Mouse (Mus musculus): Measurements from ENCODE around the gene Thoc6. TPM values are rescaled to one million over a fixed set of nuclear protein-coding genes. Genes with fewer than 3 reads are reported as not detected.

Thoc6 gene
- total and polyA plus RNA-seq, 2 experiments = 6.0 to 10.3 TPM

- no peaks in the 10 kb centered on the region for H3K36me3 ChIP-seq (ENCODE audit: control insufficient read depth, insufficient read depth, low read length)
Measured at GRCm38 (mm10) chr17:23620351-23620750, 53.3 kb downstream of the Thoc6 start.

More at GRCm38 (mm10) chr17:23620351-23620750, 53.3 kb downstream of the Thoc6 start:
- TF ChIP-seq POLR2A (IDR thresholded peaks at IDR 0.05; ENCODE audit: extremely low read depth, insufficient read depth, low read length) = no peak
- no peak for TF ChIP-seq CTCF (IDR thresholded peaks at IDR 0.05; ENCODE audit: low read depth, low read length)
- Histone ChIP-seq H3K79me2 (ENCODE audit: control insufficient read depth, insufficient read depth, low read length) (no peaks in the 10 kb centered on the region), H3K9ac (ENCODE audit: low read depth, low read length) (no peak overlapping the region), H3K4me1 (ENCODE audit: control insufficient read depth, insufficient read depth, low read length) (no peaks in the 10 kb centered on the region), H3K27me3 (ENCODE audit: control insufficient read depth, insufficient read depth, low read length) (peaks cover 5% of the 10 kb centered on the region; the same call in 1 of the 2 replicates), H3K27ac (replicated peaks; ENCODE audit: insufficient read depth, low read depth, low read length) (no peak overlapping the region), H3K4me3 (ENCODE audit: insufficient read depth, low read depth, low read length) (no peak overlapping the region)
- WGBS = 72% methylated on average over 7 of the region's 7 CpGs
- no peak for DNase-seq (ENCODE audit: extremely low read depth, low read depth, low spot score)

Other genes starting within 250 kb of the Thoc6 start
- not detected in 2 replicates for gene Vmn2r117, start 194.2 kb downstream of the Thoc6 start, total RNA-seq (2014; rRNA removed)
- not detected in 2 replicates for gene Vmn2r117, start 194.2 kb downstream of the Thoc6 start, polyA plus RNA-seq (2012; rRNA removed)
- gene Zfp213, start 109.6 kb downstream of the Thoc6 start, total RNA-seq (2014; rRNA removed) = 4.5 and 4.8 TPM in 2 replicates
- 7.6 and 10.7 TPM in 2 replicates for gene Zfp213, start 109.6 kb downstream of the Thoc6 start, polyA plus RNA-seq (2012; rRNA removed)
- gene Zfp13, start 74.4 kb downstream of the Thoc6 start, total RNA-seq (2014; rRNA removed) = 1.3 and 2.0 TPM in 2 replicates
- 2.2 and 3.2 TPM in 2 replicates for gene Zfp13, start 74.4 kb downstream of the Thoc6 start, polyA plus RNA-seq (2012; rRNA removed)
- gene Zscan10, start 73.0 kb downstream of the Thoc6 start, total RNA-seq (2014; rRNA removed) = not detected in 2 replicates
- gene Zscan10, start 73.0 kb downstream of the Thoc6 start, polyA plus RNA-seq (2012; rRNA removed) = not detected in 2 replicates
- gene Mmp25, start 28.6 kb downstream of the Thoc6 start, total RNA-seq (2014; rRNA removed) = under 0.01 TPM in 1 of 2 replicates, not detected in the other
- gene Mmp25, start 28.6 kb downstream of the Thoc6 start, polyA plus RNA-seq (2012; rRNA removed) = 0.06 and 0.10 TPM in 2 replicates
- gene Bicdl2, start 13.4 kb downstream of the Thoc6 start, total RNA-seq (2014; rRNA removed) = 0.09 TPM in 1 of 2 replicates, not detected in the other
- 0.05 TPM in 1 of 2 replicates, not detected in the other for gene Bicdl2, start 13.4 kb downstream of the Thoc6 start, polyA plus RNA-seq (2012; rRNA removed)
- 9.3 and 11.5 TPM in 2 replicates for gene Hcfc1r1, start 286 bp downstream of the Thoc6 start, total RNA-seq (2014; rRNA removed)
- 142 and 189 TPM in 2 replicates for gene Hcfc1r1, start 286 bp downstream of the Thoc6 start, polyA plus RNA-seq (2012; rRNA removed)
- 4.0 TPM in 2 replicates for gene Tnfrsf12a, start 3.6 kb upstream of the Thoc6 start, total RNA-seq (2014; rRNA removed)
- gene Tnfrsf12a, start 3.6 kb upstream of the Thoc6 start, polyA plus RNA-seq (2012; rRNA removed) = 6.0 and 7.1 TPM in 2 replicates
- not detected in 2 replicates for gene Cldn6, start 5.4 kb upstream of the Thoc6 start, total RNA-seq (2014; rRNA removed)
- gene Cldn6, start 5.4 kb upstream of the Thoc6 start, polyA plus RNA-seq (2012; rRNA removed) = 0.46 and 0.54 TPM in 2 replicates
- not detected in 2 replicates for gene Cldn9, start 10.1 kb upstream of the Thoc6 start, total RNA-seq (2014; rRNA removed)
- gene Cldn9, start 10.1 kb upstream of the Thoc6 start, polyA plus RNA-seq (2012; rRNA removed) = not detected in 2 replicates
- under 0.01 TPM in 1 of 2 replicates, not detected in the other for gene 1520401A03Rik, start 48.9 kb upstream of the Thoc6 start, total RNA-seq (2014; rRNA removed)
- not detected in 2 replicates for gene 1520401A03Rik, start 48.9 kb upstream of the Thoc6 start, polyA plus RNA-seq (2012; rRNA removed)
- gene Pkmyt1, start 52.5 kb upstream of the Thoc6 start, total RNA-seq (2014; rRNA removed) = 0.18 and 1.0 TPM in 2 replicates
- gene Pkmyt1, start 52.5 kb upstream of the Thoc6 start, polyA plus RNA-seq (2012; rRNA removed) = 1.6 and 2.6 TPM in 2 replicates
- 1.3 and 1.6 TPM in 2 replicates for gene Paqr4, start 67.0 kb upstream of the Thoc6 start, total RNA-seq (2014; rRNA removed)
- 3.1 and 3.7 TPM in 2 replicates for gene Paqr4, start 67.0 kb upstream of the Thoc6 start, polyA plus RNA-seq (2012; rRNA removed)
- not detected in 2 replicates for gene Kremen2, start 72.0 kb upstream of the Thoc6 start, total RNA-seq (2014; rRNA removed)
- 0.06 TPM in 1 of 2 replicates, not detected in the other for gene Kremen2, start 72.0 kb upstream of the Thoc6 start, polyA plus RNA-seq (2012; rRNA removed)
- gene Flywch1, start 97.7 kb upstream of the Thoc6 start, total RNA-seq (2014; rRNA removed) = 11.1 and 12.6 TPM in 2 replicates
- gene Flywch1, start 97.7 kb upstream of the Thoc6 start, polyA plus RNA-seq (2012; rRNA removed) = 13.8 and 14.2 TPM in 2 replicates
- gene Flywch2, start 112.2 kb upstream of the Thoc6 start, total RNA-seq (2014; rRNA removed) = 1.5 and 1.8 TPM in 2 replicates
- 1.5 and 2.6 TPM in 2 replicates for gene Flywch2, start 112.2 kb upstream of the Thoc6 start, polyA plus RNA-seq (2012; rRNA removed)
- 33.0 and 46.5 TPM in 2 replicates for gene Srrm2, start 116.7 kb upstream of the Thoc6 start, total RNA-seq (2014; rRNA removed)
- gene Srrm2, start 116.7 kb upstream of the Thoc6 start, polyA plus RNA-seq (2012; rRNA removed) = 177 and 316 TPM in 2 replicates
- gene Elob, start 155.3 kb upstream of the Thoc6 start, total RNA-seq (2014; rRNA removed) = 153 and 187 TPM in 2 replicates
- gene Elob, start 155.3 kb upstream of the Thoc6 start, polyA plus RNA-seq (2012; rRNA removed) = 276 and 336 TPM in 2 replicates
- gene Prss33, start 162.2 kb upstream of the Thoc6 start, total RNA-seq (2014; rRNA removed) = not detected in 2 replicates
- not detected in 2 replicates for gene Prss33, start 162.2 kb upstream of the Thoc6 start, polyA plus RNA-seq (2012; rRNA removed)
- gene Prss32, start 170.0 kb upstream of the Thoc6 start, total RNA-seq (2014; rRNA removed) = not detected in 2 replicates
- 0.24 and 0.45 TPM in 2 replicates for gene Prss32, start 170.0 kb upstream of the Thoc6 start, polyA plus RNA-seq (2012; rRNA removed)
- gene Prss41, start 170.3 kb upstream of the Thoc6 start, total RNA-seq (2014; rRNA removed) = 0.13 TPM in 1 of 2 replicates, not detected in the other
- 0.05 and 0.16 TPM in 2 replicates for gene Prss41, start 170.3 kb upstream of the Thoc6 start, polyA plus RNA-seq (2012; rRNA removed)
- gene Prss21, start 194.2 kb upstream of the Thoc6 start, total RNA-seq (2014; rRNA removed) = not detected in 2 replicates
- not detected in 2 replicates for gene Prss21, start 194.2 kb upstream of the Thoc6 start, polyA plus RNA-seq (2012; rRNA removed)
- gene Dcpp1, start 207.0 kb upstream of the Thoc6 start, total RNA-seq (2014; rRNA removed) = not detected in 2 replicates
- not detected in 2 replicates for gene Dcpp1, start 207.0 kb upstream of the Thoc6 start, polyA plus RNA-seq (2012; rRNA removed)
- not detected in 2 replicates for gene Dcpp2, start 207.0 kb upstream of the Thoc6 start, total RNA-seq (2014; rRNA removed)
- not detected in 2 replicates for gene Dcpp2, start 207.0 kb upstream of the Thoc6 start, polyA plus RNA-seq (2012; rRNA removed)
- not detected in 2 replicates for gene Dcpp3, start 243.6 kb upstream of the Thoc6 start, total RNA-seq (2014; rRNA removed)
- not detected in 2 replicates for gene Dcpp3, start 243.6 kb upstream of the Thoc6 start, polyA plus RNA-seq (2012; rRNA removed)